Mouse (Mus musculus) thymus, postnatal 36 days (tissue): ENCODE results near the gene Cox7a2.

Source experiments
- DNase-seq, 2 experiments: peaks; one replicate each; pipeline ENCODE4 v3.0.0; 2022; ENCODE audit warnings: mixed read lengths in 2 of 2

Gene Cox7a2

DNA sequence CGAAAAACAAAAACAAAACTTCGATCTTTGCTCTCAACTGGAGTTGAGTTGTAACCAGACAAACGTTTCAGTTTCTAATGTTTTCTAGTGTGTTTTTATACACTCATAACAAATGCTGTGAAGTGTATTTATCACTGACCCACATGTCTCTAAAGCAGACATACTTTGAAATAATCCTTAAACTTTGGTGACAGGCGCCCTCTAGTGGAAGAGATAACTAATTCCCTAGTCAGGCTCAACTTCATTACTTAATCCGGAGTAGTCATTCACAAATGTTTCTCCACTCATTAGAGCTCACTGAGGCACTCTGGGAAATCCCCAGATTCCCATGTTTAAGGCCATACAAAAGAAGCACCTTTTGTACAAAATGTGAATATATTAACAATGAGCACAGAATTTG, 36.6 kb downstream of the Cox7a2 start:
- DNase-seq, result no peak

DNA sequence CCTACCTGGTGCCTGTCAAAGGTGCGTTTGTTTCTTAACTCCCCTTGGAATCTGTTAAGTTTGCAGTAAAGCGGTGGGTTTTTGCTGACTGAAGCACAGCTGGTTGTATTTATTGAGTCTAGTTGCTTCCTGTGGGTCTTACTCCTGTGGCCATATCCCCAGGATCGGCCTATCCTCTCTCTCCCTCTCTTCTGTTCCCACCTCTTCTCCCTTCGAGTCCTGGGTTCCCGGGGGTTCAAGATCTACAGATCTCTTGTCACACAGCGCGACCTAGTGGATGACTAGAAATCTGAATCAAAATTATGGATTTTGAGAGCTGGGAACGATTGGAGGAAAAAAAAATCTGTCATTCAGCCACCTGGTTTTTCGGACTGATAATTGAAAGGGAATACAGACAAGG, 38.6 kb downstream of the Cox7a2 start:
- DNase-seq, result no peak

- no peak for DNase-seq
Observed at GRCm38 (mm10) chr9:79720143-79720542, 39.5 kb downstream of the Cox7a2 start.

DNA sequence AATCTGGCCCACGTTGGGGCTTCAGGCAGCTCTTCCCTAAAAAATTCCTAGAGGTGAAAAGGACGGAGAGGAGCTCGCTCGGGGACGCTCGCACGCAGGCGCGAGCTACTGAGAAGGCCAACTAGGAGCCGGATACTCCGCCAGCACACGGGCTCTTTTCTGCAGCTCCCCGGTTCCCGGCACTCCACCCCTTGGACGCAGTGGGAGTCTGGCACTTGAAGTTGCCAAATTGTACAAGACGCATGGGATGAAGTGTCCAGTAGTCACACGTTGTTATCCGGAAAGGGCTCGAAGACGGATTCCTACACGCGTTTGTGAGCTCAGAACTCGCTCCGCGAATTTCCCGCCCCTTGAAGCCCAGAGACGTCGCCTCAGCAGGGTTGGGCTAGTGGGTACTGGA, 40.2 kb downstream of the Cox7a2 start:
- DNase-seq, result no peak

DNA sequence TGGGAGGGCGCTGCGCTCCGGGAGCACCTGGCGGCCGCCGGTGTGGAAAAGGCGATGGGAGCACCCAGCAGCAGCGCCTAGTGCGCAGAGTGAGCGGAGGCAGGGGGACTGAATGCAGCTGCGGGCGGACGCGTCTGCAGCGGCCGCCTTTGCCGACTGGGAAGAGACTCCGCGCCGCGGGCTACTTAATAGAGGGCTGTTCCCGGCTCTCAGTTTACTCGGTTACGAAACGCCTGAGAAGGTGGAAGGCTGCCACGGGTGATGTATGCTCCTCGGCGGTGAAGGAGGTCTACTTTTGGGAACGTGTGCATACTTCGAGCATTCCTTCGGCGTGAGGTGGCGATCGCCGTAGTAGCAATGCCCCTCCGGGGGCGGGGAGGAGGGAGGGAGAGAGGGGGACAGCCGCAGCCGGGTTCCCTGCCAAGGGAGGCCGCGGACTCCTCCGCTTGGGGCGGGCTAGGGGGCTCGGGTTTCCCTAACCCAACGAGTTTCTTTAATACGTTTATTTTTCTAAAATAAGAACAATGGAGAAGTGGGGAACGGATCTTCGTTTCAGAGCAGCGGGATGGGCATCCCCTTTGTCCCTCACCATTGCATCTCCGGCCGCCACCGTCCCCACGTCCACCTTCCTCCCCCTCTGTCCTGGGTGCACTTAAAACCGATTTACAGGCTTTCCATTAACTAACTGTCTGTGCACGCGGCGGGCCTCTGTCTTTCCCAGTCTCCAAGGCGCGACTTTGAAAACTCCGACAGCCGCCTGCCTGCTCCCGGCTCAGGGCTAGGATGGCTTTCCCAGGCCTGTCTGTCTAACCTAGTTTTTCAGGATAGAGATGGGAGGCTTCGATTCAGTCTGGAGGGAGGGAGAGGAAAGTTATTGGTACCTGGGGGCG, 41.0 kb downstream of the Cox7a2 start, which contains the start of gene Col12a1:
Col12a1 (minus strand) TSS at position 351 of the 890 bp plus-strand sequence.
- no peak for DNase-seq

DNA sequence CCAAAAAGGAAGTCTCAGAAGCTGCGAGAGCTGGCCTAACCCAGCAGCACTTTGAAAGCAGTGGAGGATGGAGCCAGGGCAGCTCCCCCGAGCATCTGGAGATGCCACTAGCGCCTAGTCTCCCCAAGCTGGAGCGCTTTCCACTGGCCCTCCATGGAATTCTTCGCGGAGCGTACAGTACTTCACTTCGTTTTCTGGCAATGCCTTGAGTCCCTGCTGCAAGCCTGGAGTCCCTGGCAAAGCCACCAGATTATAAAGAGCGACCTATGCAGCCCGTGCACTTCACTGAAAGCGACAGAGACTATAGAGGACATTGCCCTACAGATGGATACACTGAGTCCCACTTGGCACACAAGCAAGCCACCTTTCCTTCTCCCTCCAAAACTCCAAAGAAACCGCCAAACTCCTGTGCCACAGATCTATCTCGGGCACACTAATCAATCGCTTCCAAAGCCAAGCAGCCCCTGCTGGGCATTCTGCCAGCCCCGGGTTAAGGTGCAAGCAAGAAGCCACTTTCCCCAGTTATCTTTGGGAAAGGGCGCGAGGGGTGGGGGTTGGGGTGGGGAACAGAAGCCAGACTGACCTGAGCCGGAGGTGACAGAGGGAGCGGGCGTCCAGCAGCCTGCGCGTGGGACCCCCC, 41.7 kb downstream of the Cox7a2 start:
- no peak for DNase-seq

DNA sequence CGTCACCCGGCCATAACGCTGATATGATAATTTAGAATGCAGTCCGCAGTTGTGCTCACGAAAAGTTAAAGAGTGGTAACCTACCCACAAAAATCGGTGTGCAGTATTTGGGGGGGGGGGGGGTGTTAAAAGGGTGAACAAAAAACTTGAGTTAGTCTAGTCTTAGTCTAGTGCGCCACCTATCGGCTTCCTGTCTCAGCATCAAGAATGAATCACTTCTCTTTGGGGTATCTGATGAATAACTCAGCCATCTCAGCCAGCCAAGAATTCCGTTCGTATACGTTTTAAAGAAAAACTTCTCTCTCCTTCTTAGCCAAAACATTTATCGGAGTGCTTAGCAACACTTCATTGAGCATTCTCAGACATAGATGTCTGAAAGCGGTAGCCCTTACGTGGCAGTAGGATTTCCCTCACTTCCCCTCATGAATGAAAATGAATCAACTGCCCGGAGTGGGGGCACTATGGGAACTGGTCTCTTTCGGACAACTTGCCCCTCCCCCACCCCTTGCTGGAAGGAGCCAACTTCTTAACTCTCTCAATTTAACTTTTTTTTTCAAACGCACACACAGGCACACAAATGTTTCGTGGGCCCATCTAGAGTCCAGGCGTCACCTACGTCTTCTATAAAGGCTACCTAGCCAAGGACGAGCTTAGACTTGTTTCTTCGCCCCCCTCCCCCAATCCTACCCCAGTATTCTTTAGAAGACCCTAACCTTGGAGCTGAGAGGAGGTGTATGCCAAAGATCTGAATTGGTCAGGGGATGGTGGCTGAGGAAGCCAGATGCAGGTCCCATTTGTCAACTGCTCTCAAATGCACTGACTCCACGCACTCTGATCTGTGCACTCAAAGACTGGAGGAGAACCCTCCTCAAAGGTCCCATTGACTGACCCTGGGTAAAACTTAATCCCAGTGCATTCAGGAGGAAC, 42.5 kb downstream of the Cox7a2 start:
- no peak for DNase-seq

DNA sequence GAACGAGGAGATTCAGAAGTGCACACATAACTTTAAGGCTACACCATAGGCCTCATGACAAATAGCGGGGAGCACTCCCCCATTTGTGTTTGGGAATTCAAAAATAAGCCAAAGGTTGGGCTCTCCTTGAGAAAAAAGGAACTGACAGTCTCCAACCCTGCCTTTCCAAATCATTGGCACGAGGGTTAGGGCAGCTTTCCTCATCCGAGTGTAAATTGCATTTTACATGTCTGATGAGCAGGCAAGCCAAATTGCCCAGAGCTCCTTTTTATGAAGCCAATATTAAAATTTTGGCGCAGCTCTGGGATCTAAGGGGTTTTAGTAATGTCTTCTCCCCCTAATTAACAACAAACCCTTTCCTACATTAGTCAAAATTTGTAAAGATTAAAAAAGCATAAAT, 43.2 kb downstream of the Cox7a2 start:
- no peak for DNase-seq

DNA sequence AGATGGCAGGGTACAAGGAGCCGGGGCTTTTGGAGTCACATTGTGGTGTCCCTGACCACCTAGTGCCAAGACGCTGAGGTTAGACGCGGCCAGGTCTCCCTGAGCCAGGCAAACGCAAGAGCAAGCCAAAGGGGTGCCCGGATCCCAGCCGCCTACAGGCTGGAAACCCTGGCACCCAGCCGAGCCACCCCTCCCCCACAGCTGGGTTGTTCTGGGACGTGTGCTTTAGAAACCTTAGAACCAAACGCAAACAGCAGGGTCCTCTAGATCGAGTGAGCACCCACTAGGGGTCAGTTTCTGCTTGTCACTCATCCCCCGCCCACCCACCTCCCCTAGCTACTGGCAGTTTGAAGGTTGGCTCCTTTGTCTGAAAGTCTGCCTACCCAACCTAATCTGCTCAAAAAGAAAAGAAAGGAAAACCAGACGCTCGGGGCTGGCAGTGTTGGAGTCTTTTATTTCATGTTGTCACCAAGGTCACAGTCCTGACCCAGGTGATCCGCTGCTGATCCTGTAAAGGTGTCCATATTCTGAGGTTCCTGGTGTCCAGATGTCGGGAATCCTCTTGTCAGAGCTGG, 45.1 kb downstream of the Cox7a2 start:
- DNase-seq, result no peak
